Mouse (Mus musculus) kidney, adult 2 months (tissue): ENCODE measurements around the gene Retnla. TPM values are rescaled to one million over a fixed set of nuclear protein-coding genes. Genes with fewer than 3 reads are reported as not detected.

Source experiments
- DNase-seq: peaks from one replicate; pipeline ENCODE4 v3.0.0; 2021
- H3K27ac ChIP-seq: fragments of 200-500 bp; 2 replicates; pipeline ENCODE4 v1.5.1; 2012; ENCODE audit warnings: low read depth, low read length, control low read depth, inconsistent platforms; ENCODE audit not compliant: insufficient read depth
- H3K27me3 ChIP-seq: fragments of 200-500 bp; replicated peaks from 2 replicates; pipeline ENCODE4 v1.6.1; 2012; ENCODE audit warnings: mild to moderate bottlenecking, moderate library complexity, low read length, inconsistent platforms; ENCODE audit not compliant: control insufficient read depth, insufficient read depth
- H3K36me3 ChIP-seq: fragments of 200-500 bp; 2 replicates; pipeline ENCODE4 v1.6.1; 2012; ENCODE audit warnings: mild to moderate bottlenecking, moderate library complexity, low read length, inconsistent platforms; ENCODE audit not compliant: control insufficient read depth, insufficient read depth
- H3K4me1 ChIP-seq: fragments of 200-500 bp; 2 replicates; pipeline ENCODE4 v1.6.1; 2011; ENCODE audit warnings: low read length; ENCODE audit not compliant: control insufficient read depth, insufficient read depth
- H3K4me3 ChIP-seq: fragments of 200-500 bp; 2 replicates; pipeline ENCODE4 v1.5.1; 2011; ENCODE audit warnings: mild to moderate bottlenecking, low read depth, low read length, control low read depth; ENCODE audit not compliant: insufficient read depth
- CTCF ChIP-seq: fragments of 200-500 bp; conservative IDR thresholded peaks from 2 replicates; pipeline ENCODE4 v1.5.1; 2011; ENCODE audit warnings: low read depth, mild to moderate bottlenecking, control low read depth, low read length, moderate library complexity, mixed read lengths; ENCODE audit not compliant: insufficient read depth, insufficient read length
- POLR2A ChIP-seq: fragments of 200-500 bp; IDR thresholded peaks from one replicate; pipeline ENCODE4 v1.6.1; 2011; ENCODE audit warnings: low read depth, low read length, control low read depth
- WGBS: fragments of 180-500 bp; shearing (Covaris S2); methylation state at CpG from one replicate; pipeline ENCODE4 v1.1.7; 2018; 5-methylcytosine and 5-hydroxymethylcytosine counted together
- polyA plus RNA-seq: library from polyadenylated mRNA; depleted of rRNA; stranded (reverse); fragments of >200 nt; gene quantifications from 2 replicates; pipeline ENCODE4 v1.2.3, GENCODE M21; 2012; rRNA removed

The Retnla gene
- polyA plus RNA-seq, 1 experiment = 44.0 TPM

GRCm38 (mm10) chr16:48867690-48868089 lies 25.3 kb downstream of the Retnla start:
- WGBS = 69% methylated on average over 2 of the region's 2 CpGs
- no peak for TF ChIP-seq CTCF
- no peak for TF ChIP-seq POLR2A
- DNase-seq = no peak
- Histone ChIP-seq H3K27ac (no peak overlapping the region), H3K36me3 (no peaks in the 10 kb centered on the region), H3K4me3 (no peak overlapping the region), H3K27me3 (no peaks in the 10 kb centered on the region), H3K4me1 (no peaks in the 10 kb centered on the region)

- H3K36me3 ChIP-seq = no peaks in the 10 kb centered on the region
Measured at GRCm38 (mm10) chr16:48868663-48869062, 26.3 kb downstream of the Retnla start.

GRCm38 (mm10) chr16:48869671-48870070 lies 27.3 kb downstream of the Retnla start:
- WGBS = 83% methylated on average over 3 of the region's 3 CpGs
- no peak for TF ChIP-seq POLR2A
- TF ChIP-seq CTCF = no peak
- no peak for DNase-seq
- no peaks in the 10 kb centered on the region for H3K4me1 ChIP-seq
- H3K27me3 ChIP-seq = no peaks in the 10 kb centered on the region
- no peaks in the 10 kb centered on the region for H3K36me3 ChIP-seq
- H3K4me3 ChIP-seq = no peak overlapping the region
- H3K27ac ChIP-seq = no peak overlapping the region

More at GRCm38 (mm10) chr16:48868663-48869062, 26.3 kb downstream of the Retnla start:
- H3K27me3 ChIP-seq = no peaks in the 10 kb centered on the region
- TF ChIP-seq CTCF (no peak), POLR2A (no peak)
- 75% methylated on average over 1 of the region's 1 CpGs for WGBS
- no peaks in the 10 kb centered on the region for H3K4me1 ChIP-seq
- H3K4me3 ChIP-seq = no peak overlapping the region
- DNase-seq = no peak
- no peak overlapping the region for H3K27ac ChIP-seq

GRCm38 (mm10) chr16:48871754-48872153 lies 29.4 kb downstream of the Retnla start:
- Histone ChIP-seq H3K4me1 (no peaks in the 10 kb centered on the region), H3K27ac (no peak overlapping the region), H3K27me3 (no peaks in the 10 kb centered on the region), H3K36me3 (no peaks in the 10 kb centered on the region), H3K4me3 (no peak overlapping the region)
- TF ChIP-seq POLR2A (no peak), CTCF (no peak)
- no peak for DNase-seq
- 94% methylated on average over 1 of the region's 1 CpGs for WGBS

GRCm38 (mm10) chr16:48872321-48872720 lies 30.0 kb downstream of the Retnla start, which contains the start of gene Retnlg:
Gene Retnlg (plus strand): TSS chr16:48872621.
- H3K36me3 ChIP-seq = no peaks in the 10 kb centered on the region
- no peaks in the 10 kb centered on the region for H3K4me1 ChIP-seq
- no peak for DNase-seq
- 59% methylated on average over 4 of the region's 4 CpGs for WGBS
- no peak within 1 kb of the TSS for H3K27ac ChIP-seq
- no peaks in the 10 kb centered on the region for H3K27me3 ChIP-seq
- H3K4me3 ChIP-seq = no peak within 1 kb of the TSS
- no peak for TF ChIP-seq POLR2A

GRCm38 (mm10) chr16:48890733-48891132 lies 48.4 kb downstream of the Retnla start:
- Histone ChIP-seq H3K4me1 (no peaks in the 10 kb centered on the region), H3K27ac (no peak overlapping the region), H3K36me3 (no peaks in the 10 kb centered on the region), H3K27me3 (no peaks in the 10 kb centered on the region), H3K4me3 (no peak overlapping the region)
- 11% methylated on average over 2 of the region's 2 CpGs for WGBS
- TF ChIP-seq CTCF (no peak), POLR2A (no peak)
- DNase-seq = no peak

Other genes with a start within 250 kb of the Retnla start
- 0.03 and 0.59 TPM in 2 replicates for gene Trat1, start 70.5 kb upstream of the Retnla start, polyA plus RNA-seq
- gene Retnlb, start 25.7 kb upstream of the Retnla start, polyA plus RNA-seq = not detected in 2 replicates
- 2.2 TPM in 1 of 2 replicates, not detected in the other for gene Retnlg, start 30.1 kb downstream of the Retnla start, polyA plus RNA-seq
- gene Dzip3, start 151.6 kb downstream of the Retnla start, polyA plus RNA-seq = 1.6 and 1.9 TPM in 2 replicates
- 0.30 and 0.44 TPM in 2 replicates for gene Cip2a, start 151.6 kb downstream of the Retnla start, polyA plus RNA-seq
- not detected in 2 replicates for gene Myh15, start 214.9 kb downstream of the Retnla start, polyA plus RNA-seq